Mouse (Mus musculus) urinary bladder, adult 18-20 months (tissue): ENCODE measurements around the gene Zfp286.

ENCODE experiments used
- DNase-seq, 2 experiments: peaks; one replicate each; pipeline ENCODE4 v3.0.0; 2022; ENCODE audit warnings: low spot score in 2 of 2, mixed read lengths in 2 of 2

The Zfp286 gene

GRCm38 (mm10) chr11:62788935-62789616 is at the start of gene Zfp286:
TSS of gene Zfp286 (minus strand) at chr11:62789462.
- peak; percentile 56 to 60 for DNase-seq

- DNase-seq: no peak
These were observed 42.6 kb upstream of the Zfp286 start for GRCm38 (mm10) chr11:62831906-62832305.

- DNase-seq: no peak
These were observed 41.1 kb upstream of the Zfp286 start for GRCm38 (mm10) chr11:62830387-62830786.

- no peak for DNase-seq
These were observed 38.6 kb upstream of the Zfp286 start for GRCm38 (mm10) chr11:62827911-62828310.

- DNase-seq: no peak
These were observed 37.9 kb upstream of the Zfp286 start for GRCm38 (mm10) chr11:62827135-62827534.

GRCm38 (mm10) chr11:62826106-62826733 is 37.0 kb upstream of the Zfp286 start:
- no peak for DNase-seq

- peak; percentile 45 to 63 for DNase-seq
These were observed 36.2 kb upstream of the Zfp286 start for GRCm38 (mm10) chr11:62825222-62826105.

GRCm38 (mm10) chr11:62824211-62824610 is 34.9 kb upstream of the Zfp286 start:
- DNase-seq: no peak

GRCm38 (mm10) chr11:62821893-62822292 is 32.6 kb upstream of the Zfp286 start:
- DNase-seq: peak; percentile 46

- peak in 1 of 2 experiments; percentile 54 for DNase-seq
These were observed 31.6 kb upstream of the Zfp286 start for GRCm38 (mm10) chr11:62820661-62821437.

- DNase-seq: peak; percentile 55 to 74
These were observed 30.8 kb upstream of the Zfp286 start, which contains the start of gene Trim16 for GRCm38 (mm10) chr11:62820059-62820541. TSS of gene Trim16 (plus strand) at chr11:62820231.

- no peak for DNase-seq
These were observed 29.9 kb upstream of the Zfp286 start for GRCm38 (mm10) chr11:62819059-62819686.

GRCm38 (mm10) chr11:62816591-62816990 is 27.3 kb upstream of the Zfp286 start:
- DNase-seq: no peak

- DNase-seq: no peak
These were observed 26.2 kb upstream of the Zfp286 start for GRCm38 (mm10) chr11:62815438-62815837.

GRCm38 (mm10) chr11:62814625-62815024 is 25.4 kb upstream of the Zfp286 start:
- DNase-seq: no peak

- peak; percentile 27 to 63 for DNase-seq
These were observed 24.8 kb upstream of the Zfp286 start for GRCm38 (mm10) chr11:62813970-62814624.

GRCm38 (mm10) chr11:62813497-62813896 is 24.2 kb upstream of the Zfp286 start:
- DNase-seq: no peak

GRCm38 (mm10) chr11:62812268-62812667 is 23.0 kb upstream of the Zfp286 start:
- no peak for DNase-seq

GRCm38 (mm10) chr11:62809201-62809600 is 19.9 kb upstream of the Zfp286 start:
- no peak for DNase-seq

GRCm38 (mm10) chr11:62807965-62808364 is 18.7 kb upstream of the Zfp286 start:
- DNase-seq: no peak
